Mouse (Mus musculus) cerebellum, adult 2 months (tissue): ENCODE results near the gene Gtf3c6.

ENCODE experiments used
- CTCF ChIP-seq: fragments of 200-500 bp; IDR thresholded peaks from 2 replicates; pipeline ENCODE4 v1.5.1; 2011; ENCODE audit warnings: low read depth, mild to moderate bottlenecking, control low read depth, low read length, moderate library complexity, borderline replicate concordance; ENCODE audit not compliant: insufficient read depth
- POLR2A ChIP-seq: fragments of 200-500 bp; IDR thresholded peaks from 2 replicates; pipeline ENCODE4 v1.6.1; 2011; ENCODE audit warnings: low read length, control low read depth, borderline replicate concordance; ENCODE audit not compliant: insufficient read depth

- TF ChIP-seq CTCF (no peak), POLR2A (no peak)
Observed at GRCm38 (mm10) chr10:40284179-40284831, 26.4 kb upstream of the Gtf3c6 start.
